Mouse (Mus musculus) left cerebral cortex, postnatal 25 days (tissue): ENCODE data around the gene Elk3. TPM values are rescaled to one million over a fixed set of nuclear protein-coding genes. Genes with fewer than 3 reads are reported as not detected.

Experiments used
- DNase-seq, 2 experiments: peaks; one replicate each; pipeline ENCODE4 v3.0.0; 2022; ENCODE audit warnings: low spot score in 2 of 2, mixed read lengths in 1 of 2
- intact Hi-C: fragments of 180-260 bp; cut with DNase I; formaldehyde crosslinking; loops from one replicate; pipeline ENCODE4 v1.15.1; 2025
- total RNA-seq, 2 experiments: library from RNA; stranded (reverse); gene quantifications; 2 replicates each; pipeline ENCODE4 v1.2.3; 2021

Elk3 gene
- total RNA-seq, 2 experiments from 2014 or later: 9.6 to 12.4 TPM

DNA sequence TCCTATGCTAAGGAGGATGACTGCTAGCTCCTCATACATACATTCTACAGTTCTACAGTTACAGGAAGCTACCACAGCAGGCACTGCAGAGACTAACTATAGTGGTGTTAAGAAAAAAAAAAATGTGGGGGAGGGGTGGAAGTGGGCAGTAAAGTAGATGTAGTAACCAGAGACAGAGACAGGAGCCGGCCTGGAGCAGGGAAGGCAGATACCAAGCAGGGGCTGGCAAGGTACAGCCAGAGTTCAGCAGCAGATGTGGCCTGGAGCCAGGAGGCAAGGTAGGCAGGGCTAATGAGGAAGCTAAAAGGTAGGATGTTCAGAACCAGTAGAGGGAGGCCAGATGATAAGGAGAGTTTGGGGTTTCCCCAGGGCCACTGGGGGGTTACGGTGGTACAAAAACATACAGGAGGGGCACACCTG, 36.6 kb downstream of the Elk3 start:
- intact Hi-C loops: loop anchor here (2.0 to 10.0 kb wide), 2 partner anchors 113 to 199 kb away; partner anchors contain the start of gene Cdk17
- DNase-seq: peak in 1 of 2 experiments; percentile 84

DNA sequence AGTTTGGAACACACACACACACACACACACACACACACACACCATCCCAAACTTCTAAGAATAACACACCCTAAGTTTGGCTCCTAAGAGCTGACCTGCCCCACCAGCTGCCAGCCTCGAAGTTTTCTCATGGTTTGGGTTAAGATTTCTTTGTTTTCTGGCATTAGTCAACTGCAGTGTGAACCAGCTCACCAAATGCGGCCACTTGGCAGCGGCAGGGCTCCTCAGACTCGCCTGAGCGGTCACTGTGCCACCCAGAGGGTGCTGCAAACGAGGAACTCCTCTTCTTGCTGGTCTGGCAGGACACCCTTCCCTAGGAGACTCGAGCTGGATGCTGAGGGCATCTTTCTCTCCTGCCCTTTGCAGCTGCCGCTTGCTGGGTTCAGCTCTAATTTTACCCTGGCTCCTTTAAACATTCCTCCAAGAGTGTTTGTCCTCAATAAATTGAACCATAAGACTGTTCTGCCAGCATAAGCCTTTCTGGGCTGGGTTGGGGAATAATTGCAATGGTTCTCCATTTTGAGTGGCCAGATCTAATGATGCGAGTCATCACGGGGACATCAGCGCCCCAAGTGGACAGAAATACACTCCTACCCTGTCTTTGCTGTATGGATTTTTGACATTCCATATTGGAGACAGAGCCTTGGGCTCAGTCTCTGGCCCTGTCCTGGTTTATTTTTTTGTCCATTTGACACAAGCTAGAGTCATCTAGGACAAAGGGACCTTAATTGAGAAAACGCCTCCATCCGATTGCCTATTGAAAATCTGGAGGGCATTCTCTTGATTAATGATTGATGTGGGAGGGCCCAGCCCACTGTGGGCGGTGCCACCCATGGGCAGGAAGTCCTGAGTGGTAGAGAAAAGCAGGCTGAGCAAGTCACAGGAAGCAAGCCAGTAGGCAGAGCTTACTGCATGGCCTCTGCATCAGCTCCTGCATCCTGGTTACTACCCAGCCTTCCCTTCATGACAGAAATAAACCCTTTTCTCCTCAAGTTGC, 37.7 kb downstream of the Elk3 start:
- peak in 1 of 2 experiments; percentile 49 for DNase-seq
- intact Hi-C loops: loop anchor here (10.0 kb wide), 1 partner anchor 198 kb away; no protein-coding TSS in a partner anchor

DNA sequence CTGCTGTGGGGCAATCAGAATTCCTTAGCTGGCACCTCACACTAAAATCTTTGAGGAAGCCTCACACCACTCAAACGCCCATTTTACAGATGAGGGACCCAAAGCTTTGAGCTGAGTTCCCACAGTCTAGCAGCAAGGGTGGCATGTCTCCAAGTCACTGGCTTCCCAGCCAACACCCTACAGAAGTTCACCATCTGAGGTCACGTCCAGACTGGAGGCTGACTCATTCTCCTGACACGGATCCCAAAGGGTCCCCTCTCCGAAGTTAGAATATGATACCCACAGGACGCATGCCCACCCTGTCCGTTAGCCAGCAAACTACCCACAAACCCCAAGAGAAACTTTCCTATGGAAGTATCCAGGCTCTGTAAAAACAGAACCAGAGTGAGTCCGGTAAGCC, 39.1 kb downstream of the Elk3 start:
- intact Hi-C loops: loop anchor here (10.0 kb wide), 1 partner anchor 197 kb away; no protein-coding TSS in a partner anchor
- no peak for DNase-seq

DNA sequence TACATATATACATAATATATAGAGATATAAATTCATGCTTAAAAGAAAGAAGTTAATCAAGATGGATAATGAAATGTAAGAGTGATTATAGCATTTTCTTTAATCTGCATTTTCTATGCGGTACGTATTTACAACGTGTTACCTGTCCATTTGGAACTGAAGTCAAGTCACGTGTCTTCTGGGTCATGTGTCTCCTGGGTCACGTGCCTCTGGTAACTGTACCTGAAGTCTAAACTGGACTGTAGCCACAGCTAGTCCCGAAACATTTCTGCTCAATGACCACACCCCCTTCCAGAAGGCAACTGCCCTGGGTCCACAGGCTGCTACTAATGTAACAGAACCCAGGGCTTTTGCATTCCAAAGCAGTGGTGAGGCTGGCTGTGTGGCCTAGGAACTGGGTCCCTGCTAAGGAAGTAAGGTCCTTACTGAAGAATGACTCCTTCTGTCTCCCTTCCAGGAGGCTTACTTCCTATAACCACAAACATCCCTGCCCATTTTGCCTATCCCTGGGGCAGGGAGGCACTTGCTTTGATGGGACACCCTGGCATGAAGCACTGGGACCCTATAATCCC, 40.0 kb downstream of the Elk3 start:
- intact Hi-C loops: loop anchor here (10.0 kb wide), 1 partner anchor 196 kb away; no protein-coding TSS in a partner anchor

DNA sequence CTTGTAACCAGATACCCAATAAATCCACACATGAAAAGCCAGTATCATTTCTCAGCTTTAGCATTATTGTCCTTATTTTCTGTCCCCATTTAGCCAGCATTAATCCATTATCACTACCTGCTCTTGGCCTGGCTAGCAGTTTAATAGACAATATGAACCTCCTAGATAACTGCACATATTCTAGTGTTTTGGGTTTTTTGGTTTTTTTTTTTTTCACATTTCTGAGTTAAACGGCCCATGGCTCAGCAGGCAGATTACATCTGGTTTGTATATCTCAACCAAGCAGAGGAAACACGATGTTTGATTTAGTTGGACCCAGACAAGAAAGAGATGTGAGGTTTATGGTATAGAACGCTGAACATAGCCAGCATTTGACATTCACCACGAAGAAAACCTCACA, 41.2 kb downstream of the Elk3 start:
- intact Hi-C loops: loop anchor here (10.0 kb wide), 1 partner anchor 195 kb away; no protein-coding TSS in a partner anchor
- no peak for DNase-seq

More for the DNA sequence above, 40.0 kb downstream of the Elk3 start:
- DNase-seq: no peak

DNA sequence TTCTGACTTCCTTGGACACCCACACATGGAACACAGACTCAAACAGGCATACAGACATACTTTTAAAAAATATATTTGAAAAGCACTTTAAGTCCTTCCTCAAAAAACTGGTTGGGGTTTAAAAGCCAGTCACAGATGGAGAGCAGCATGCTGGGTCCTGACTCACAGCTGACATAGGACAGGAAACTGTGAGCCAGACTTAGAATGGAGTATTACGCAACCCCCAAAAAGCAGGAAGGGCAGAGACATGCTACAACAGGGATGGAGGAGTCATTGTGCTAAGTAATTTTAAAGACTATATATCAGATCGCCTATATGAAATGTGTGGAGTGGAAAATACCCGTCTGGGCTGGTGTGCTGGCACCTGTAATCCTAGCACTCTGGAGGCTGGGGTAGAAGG, 42.6 kb downstream of the Elk3 start:
- intact Hi-C loops: no loop called here
- no peak for DNase-seq

DNA sequence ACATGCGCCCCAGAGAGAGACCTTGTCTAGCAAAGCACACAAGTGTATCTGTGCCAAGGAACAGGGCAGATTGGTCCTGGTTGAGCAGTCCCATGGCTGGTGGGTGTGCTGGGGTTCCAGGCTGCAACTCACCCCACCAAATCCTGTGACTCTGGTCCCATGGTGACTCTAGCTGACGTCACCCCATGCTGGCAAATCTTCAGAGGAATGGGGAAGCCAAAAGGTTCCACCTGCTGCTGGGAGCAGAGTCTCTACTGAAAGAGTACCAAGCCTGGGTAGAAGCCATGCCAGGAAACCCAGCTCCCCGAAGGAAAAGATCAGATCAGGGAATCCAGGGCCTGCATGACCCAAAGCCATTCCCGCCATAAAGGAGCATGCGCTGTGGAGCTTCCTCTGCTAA, 43.4 kb downstream of the Elk3 start:
- DNase-seq: no peak
- intact Hi-C loops: no loop called here

DNA sequence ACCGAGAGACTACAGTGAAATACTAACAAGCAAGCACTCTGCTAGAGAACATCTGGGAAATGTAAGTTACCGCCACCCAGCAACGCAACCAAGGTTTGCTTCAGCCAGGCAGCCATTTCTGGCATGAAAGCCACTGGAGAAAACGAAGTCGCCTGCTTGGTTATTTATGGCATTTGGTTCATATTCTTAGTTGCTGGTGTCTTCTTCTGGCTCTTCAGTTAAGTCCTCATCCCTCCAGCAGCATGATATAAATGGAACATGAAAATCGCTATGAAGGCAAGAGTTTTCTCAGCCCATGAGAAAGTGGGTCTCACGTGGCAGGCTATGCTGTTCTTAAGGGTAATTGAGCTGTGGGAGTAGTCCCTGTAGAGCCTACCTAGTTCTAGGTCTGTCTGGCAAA, 44.4 kb downstream of the Elk3 start:
- intact Hi-C loops: loop anchor here (1.0 kb wide), 1 partner anchor 9 kb away; no protein-coding TSS in a partner anchor
- peak in 1 of 2 experiments; percentile 89 for DNase-seq

DNA sequence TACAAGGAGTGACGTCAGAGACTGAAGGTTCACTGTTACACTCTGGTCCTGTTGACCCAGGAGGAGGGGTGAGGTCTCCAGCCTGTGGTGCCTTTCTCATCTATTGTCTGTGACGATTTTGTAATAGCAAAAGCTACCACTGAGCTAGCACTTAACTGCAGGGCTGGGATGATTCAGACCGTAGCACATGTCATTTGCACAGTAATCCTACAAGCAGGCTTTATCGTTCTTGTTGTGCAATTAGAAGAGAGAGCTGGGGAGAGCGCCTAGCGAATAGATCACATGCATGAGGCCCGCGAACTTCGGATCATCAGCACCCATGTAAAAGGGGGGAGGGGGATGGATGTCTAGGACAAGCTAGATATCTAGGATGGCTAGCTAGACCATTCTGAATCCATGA, 45.1 kb downstream of the Elk3 start:
- intact Hi-C loops: loop anchor here (1.0 kb wide), 1 partner anchor 9 kb away; no protein-coding TSS in a partner anchor
- DNase-seq: no peak

DNA sequence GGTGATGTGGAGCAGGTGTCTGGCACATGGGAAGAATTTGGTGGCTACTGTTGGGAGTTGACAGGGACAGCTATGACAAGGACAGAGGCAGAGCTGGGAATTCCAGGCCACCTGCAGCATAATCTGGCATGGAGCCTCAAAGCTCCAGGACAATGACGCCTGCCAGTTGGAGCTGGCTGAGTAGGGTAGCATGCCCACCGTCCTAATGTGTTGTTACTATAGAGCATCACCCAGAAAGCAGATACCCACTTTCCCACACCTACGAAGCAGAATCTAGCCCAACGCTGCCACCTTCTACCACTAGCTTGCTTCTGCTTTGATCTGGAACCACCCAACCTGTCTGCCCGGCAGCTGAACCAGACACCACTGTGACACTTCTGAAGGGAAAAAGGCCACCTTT, 46.9 kb downstream of the Elk3 start:
- intact Hi-C loops: no loop called here
- peak in 1 of 2 experiments; percentile 37 for DNase-seq

DNA sequence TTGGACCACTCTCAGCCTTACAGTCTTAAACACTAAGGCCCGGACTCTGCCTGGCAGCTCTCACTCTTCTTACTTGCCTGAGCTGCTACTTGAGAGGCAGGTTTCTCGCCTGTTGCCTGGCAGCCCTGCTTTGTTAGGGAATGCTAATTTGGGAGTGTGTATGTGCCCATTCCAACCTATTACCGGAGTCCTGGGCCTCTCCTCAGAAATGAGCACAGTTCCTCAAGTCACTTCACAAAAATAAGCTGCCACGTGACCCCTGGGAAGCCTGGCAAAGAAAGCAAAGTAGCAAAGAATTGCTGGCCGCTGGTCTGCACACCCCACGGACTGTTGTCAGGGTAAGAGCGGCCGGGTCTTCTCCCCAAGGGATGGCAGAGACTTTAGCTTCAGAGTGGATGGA, 47.5 kb downstream of the Elk3 start:
- DNase-seq: peak in 1 of 2 experiments; percentile 74

DNA sequence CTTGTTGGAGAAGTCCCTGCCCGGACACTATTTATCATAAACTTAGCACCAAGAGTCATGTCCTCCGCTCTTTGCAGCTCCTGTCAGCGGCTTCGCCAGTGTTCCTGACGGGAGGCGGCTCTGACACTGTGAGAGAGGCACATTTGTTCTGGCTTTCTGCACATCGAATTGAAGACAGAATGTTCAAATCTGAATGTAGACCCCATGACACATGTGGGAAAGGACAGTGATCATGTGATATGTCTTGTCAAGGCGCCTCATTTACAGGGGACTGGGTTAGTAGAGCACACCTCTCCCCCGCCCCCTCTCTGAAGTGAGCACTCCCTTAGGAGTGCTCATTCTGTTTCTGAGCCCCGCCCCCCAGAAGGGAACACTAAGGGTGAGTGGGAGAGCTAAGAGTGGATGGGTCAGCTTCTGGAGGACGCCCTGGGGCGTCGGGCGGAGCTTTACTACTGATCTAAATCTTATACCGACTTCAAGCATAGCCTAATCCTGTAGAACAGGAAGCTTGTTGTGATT, 48.9 kb downstream of the Elk3 start:
- intact Hi-C loops: no loop called here
- peak in 1 of 2 experiments; percentile 46 for DNase-seq

More for the DNA sequence above, 47.5 kb downstream of the Elk3 start:
- intact Hi-C loops: no loop called here

DNA sequence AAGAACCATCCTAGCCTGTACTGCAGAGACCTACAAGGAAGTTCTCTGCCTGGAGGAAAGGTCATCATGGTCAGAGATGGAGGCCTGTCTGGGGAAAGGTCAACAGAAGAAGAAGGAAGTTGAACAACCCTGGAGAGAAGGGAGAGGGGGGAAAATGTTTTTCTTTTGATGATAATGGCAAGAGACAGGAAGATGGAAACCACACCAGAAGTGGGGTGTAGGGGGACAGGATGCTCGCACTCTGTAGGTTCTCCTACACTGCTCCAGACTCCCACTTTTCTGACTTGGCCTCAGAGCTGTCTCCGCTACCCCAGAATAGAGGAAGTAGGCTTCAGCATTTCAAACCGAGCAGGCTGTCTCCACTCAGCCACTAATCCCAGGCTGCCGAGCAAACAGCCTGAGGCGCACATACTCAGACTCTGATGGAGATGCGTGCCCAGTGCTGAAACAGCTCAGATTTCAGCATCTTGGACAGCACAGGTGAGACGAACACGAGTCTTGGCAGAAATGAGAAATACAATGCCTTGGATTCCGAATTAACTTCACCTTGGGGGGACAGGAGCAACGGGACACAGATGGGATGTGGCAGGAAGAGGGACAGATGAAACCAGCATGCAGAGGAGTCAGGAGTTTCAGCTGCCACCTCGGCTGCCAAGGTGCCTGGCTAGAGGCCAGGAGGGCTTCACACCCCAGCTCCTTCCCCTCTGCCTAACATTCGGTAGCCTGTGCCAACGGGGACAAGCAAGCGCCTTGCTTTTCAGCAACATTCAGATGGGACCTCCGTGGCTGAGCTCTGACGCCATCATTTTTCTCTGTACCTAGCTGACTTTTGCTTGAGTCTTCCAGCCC, 49.6 kb downstream of the Elk3 start:
- intact Hi-C loops: no loop called here
- peak in 1 of 2 experiments; percentile 72 for DNase-seq

DNA sequence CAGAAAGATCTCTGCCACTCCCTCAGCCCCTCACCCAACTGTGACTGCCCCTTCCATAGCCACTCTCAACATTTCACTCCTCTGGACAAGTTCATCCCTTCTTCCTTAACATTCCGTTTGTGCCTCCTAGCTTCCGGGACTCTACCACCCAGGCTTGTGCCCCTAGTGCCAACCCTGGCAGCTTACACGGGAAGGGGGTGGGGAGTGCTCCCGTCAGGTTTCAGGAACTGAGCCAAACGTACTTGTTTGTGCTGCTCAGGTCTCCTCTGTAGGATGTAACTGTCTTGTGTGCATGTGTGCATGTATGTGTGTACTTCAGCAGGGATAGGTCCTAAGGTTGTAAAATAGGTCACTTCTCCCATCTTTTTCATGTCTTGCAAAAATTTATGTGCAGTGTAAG, 51.1 kb downstream of the Elk3 start:
- intact Hi-C loops: no loop called here
- no peak for DNase-seq

DNA sequence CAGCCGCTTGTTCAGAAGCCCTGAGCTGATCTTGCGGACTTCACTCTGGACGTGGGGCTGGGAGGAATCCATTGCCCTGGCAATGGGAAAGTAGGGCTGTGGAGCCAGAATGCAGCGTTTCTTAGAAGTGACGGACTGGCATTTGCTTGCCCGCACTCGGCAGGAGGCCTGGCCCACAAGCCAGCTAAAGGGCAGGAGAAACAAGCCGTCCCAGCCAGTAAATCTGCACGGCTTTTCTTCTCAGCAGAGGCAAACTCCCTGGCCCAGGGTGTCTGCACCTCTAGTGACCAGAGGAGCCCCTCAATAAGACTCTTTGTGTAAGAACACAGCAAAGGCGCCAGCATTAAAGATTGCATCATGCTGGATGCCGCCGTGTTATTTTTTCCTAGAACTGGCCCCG, 55.6 kb downstream of the Elk3 start:
- peak in 1 of 2 experiments; percentile 62 for DNase-seq

DNA sequence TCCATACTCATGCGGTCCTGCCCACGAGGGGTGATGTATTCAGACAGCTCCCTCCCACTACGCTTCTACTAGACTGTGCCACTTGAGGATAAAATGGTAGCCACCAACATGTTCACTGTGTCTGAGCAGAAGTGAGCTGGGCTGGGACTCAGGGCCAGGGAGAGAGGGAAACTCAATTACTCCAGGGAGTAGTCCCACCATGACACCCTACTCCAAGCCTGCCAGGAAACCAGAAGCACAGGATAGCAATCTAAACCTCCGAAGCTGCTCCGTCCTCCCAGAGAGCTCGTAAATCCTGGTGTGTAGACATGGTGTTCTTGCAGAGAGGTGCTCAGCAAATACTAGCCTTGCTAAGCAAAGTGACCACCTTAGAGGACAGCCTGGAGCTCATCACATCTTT, 57.8 kb downstream of the Elk3 start:
- peak in 1 of 2 experiments; percentile 41 for DNase-seq
- intact Hi-C loops: no loop called here

More for the DNA sequence above, 55.6 kb downstream of the Elk3 start:
- intact Hi-C loops: loop anchor here (2.0 kb wide), 1 partner anchor 22 kb away; no protein-coding TSS in a partner anchor

DNA sequence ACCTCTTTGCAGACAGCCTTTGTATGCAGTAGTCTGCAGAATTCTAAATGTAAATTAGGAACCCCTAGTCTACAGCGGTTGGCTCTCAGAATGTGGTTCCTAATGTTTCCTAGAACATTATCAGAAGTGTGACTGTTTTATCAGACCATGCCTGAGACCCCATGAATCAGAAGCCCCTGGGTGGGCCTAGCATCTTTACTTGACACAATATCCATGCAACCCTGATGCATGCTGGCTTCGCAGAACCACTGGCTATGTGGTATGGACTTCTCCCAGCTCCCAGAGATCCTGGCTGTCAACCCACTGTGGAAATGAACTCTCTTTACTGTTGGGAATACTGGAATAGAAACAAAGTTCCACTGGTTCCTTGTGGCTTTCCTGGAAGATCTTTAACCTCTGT, 58.3 kb downstream of the Elk3 start:
- DNase-seq: no peak
- intact Hi-C loops: no loop called here

DNA sequence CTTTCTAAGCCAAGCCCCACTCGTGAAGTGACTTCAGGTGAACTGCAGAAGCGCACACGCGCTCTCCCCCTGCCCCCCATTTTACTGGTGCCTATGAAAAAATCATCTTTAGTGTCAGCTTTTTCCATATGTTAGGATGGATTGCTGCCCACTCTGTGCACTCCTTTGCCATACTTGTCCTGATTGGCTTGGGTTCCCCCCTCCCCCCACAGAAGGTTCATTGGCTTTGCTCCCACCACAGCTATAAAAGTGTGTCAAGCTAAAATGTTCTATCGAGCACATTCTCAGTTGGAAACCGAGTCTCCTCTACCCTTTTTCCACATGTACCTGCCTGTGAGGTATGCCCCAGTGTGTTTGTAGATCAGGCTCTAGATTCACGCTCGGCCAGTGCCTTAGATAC, 59.5 kb downstream of the Elk3 start:
- intact Hi-C loops: no loop called here
- peak in 1 of 2 experiments; percentile 61 for DNase-seq
